Mouse (Mus musculus) bone marrow macrophage, adult 2 months (primary cell): ENCODE measurements at regions not wholly inside any gene's neighbourhood (a gene's known extent, or its start where the extent isn't known, plus 50 kb on each side); places are given as distances from the start of the nearest gene placed in this dataset.
"Not testable (repeated sequence)": the region's sequence is repeated elsewhere in the genome, so short reads cannot be mapped to it uniquely, and the experiment has no call there.

Experiments used
- H3K27ac ChIP-seq: 2 replicates; pipeline ENCODE4 v1.5.1; 2012; ENCODE audit warnings: low read depth, low read length; ENCODE audit not compliant: insufficient read depth
- H3K4me1 ChIP-seq: 2 replicates; pipeline ENCODE4 v1.6.1; 2012; ENCODE audit warnings: low read length; ENCODE audit not compliant: control insufficient read depth, insufficient read depth
- H3K4me3 ChIP-seq: 2 replicates; pipeline ENCODE4 v1.5.1; 2012; ENCODE audit warnings: mild to moderate bottlenecking, low read length, moderate library complexity; ENCODE audit not compliant: insufficient read depth
- CTCF ChIP-seq: IDR thresholded peaks from 2 replicates; pipeline ENCODE4 v1.5.1; 2012; ENCODE audit warnings: low read depth, mild to moderate bottlenecking, low read length, moderate library complexity
- POLR2A ChIP-seq: IDR thresholded peaks from 2 replicates; pipeline ENCODE4 v1.6.1; 2012; ENCODE audit warnings: mild to moderate bottlenecking, low read depth, low read length, borderline replicate concordance

DNA sequence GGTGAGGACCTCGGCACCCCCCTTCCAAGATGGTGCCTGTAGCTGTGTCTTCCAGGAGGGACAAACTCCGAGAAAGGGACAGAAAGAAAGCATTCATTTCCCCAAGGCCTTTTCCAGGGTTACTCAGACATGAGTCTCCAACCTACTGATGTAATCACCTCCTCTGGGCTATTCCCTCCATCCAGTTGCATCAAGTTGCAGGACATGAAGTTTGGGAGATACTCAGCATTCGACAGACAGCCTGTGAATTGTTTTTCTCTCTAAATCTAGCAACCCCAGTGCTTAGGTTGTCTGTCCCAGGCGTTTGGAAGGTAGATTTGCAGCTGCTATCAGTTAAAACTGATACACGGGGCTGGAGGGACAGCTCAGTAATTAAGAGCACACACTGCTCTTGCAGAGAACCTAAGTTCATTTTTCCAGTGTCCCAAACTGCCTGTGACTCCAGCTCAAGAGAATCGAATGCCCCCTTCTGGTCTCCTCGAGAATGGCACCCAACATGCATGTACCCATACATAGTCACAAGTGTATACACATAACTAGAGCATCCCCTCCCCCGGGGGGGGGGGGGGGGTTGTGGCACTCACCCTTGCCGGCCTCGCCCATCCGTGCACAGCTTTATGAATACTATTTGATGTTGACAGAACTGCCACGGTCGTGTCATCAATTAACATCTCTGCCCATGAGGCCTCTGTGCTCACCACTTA lies 73.8 kb upstream of the Spata13 start:
- Histone ChIP-seq H3K4me3 (no peak overlapping the region), H3K4me1 (no peaks in the 10 kb centered on the region), H3K27ac (no peak overlapping the region)
- TF ChIP-seq POLR2A (no peak), CTCF (0 out of 2 replicates have a peak, but pooled peaks have one; percentile 36)

DNA sequence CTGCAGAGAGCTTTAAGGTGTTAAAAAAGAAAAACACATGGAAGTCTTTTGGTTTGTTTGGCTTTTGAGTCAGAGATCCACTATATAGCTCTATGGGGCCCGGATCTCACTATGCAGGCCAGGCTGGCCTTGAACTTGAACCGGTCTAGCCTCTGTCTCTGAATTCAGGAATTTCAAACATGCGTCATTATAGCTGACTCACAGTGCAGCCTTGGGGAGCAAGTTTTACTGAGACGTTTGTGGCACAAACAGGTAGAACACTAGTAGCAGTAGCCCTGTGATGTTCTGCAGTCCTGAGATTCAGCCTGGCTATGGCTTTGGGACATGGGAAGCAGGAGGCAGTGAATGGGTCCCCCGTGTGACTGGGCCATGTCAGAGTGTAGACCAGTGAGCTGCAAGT lies 57.5 kb upstream of the Spata13 start:
- Histone ChIP-seq H3K4me1 (no peaks in the 10 kb centered on the region), H3K27ac (no peak overlapping the region), H3K4me3 (no peak overlapping the region)
- TF ChIP-seq POLR2A (no peak), CTCF (no peak)

DNA sequence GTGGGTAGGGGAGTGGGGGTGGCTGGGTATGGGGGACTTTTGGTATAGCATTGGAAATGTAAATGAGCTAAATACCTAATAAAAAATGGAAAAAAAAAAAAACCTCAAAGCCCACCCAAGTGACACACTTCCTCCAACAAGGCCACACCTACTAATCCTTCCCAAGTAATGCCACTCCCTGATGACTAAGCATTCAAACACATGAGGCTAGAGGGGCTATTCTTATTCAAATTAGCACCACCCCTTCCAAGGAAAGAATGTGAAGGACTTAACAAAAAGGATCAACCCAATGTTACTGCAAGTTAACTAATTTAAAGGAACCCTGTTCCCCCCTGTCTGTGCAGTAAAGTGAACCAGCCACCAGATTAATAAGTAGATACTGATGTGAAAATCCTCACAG lies 53.7 kb upstream of the Spata13 start:
- not testable (repeated sequence) for H3K27ac ChIP-seq, H3K4me3 ChIP-seq, H3K4me1 ChIP-seq
